Mouse (Mus musculus) cerebellum, adult 2 months (tissue): Measurements from ENCODE around the gene Mark1. TPM values are rescaled to one million over a fixed set of nuclear protein-coding genes. Genes with fewer than 3 reads are reported as not detected.

Experiments used
- DNase-seq, 2 experiments: peaks; one replicate each; pipeline ENCODE4 v3.0.0; 2021
- H3K27ac ChIP-seq: fragments of 200-500 bp; 2 replicates; pipeline ENCODE4 v1.5.1; 2012; ENCODE audit warnings: low read length, control low read depth, inconsistent platforms; ENCODE audit not compliant: insufficient read depth
- H3K27me3 ChIP-seq: fragments of 200-500 bp; 2 replicates; pipeline ENCODE4 v1.6.1; 2012; ENCODE audit warnings: inconsistent platforms, mild to moderate bottlenecking, low read length, moderate library complexity; ENCODE audit not compliant: control insufficient read depth, insufficient read depth
- H3K4me1 ChIP-seq: fragments of 200-500 bp; 2 replicates; pipeline ENCODE4 v1.6.1; 2011; ENCODE audit warnings: low read length; ENCODE audit not compliant: control insufficient read depth, insufficient read depth
- H3K4me3 ChIP-seq: fragments of 200-500 bp; replicated peaks from 2 replicates; pipeline ENCODE3; 2011; ENCODE audit warnings: mild to moderate bottlenecking, low read depth, low read length, control low read depth; ENCODE audit not compliant: insufficient read depth
- CTCF ChIP-seq: fragments of 200-500 bp; IDR thresholded peaks from 2 replicates; pipeline ENCODE4 v1.5.1; 2011; ENCODE audit warnings: low read depth, mild to moderate bottlenecking, control low read depth, low read length, moderate library complexity, borderline replicate concordance; ENCODE audit not compliant: insufficient read depth
- POLR2A ChIP-seq: fragments of 200-500 bp; IDR thresholded peaks from 2 replicates; pipeline ENCODE4 v1.6.1; 2011; ENCODE audit warnings: low read length, control low read depth, borderline replicate concordance; ENCODE audit not compliant: insufficient read depth
- WGBS: fragments of 180-500 bp; shearing (Covaris S2); methylation state at CpG from one replicate; pipeline ENCODE4 v1.1.7; 2018; 5-methylcytosine and 5-hydroxymethylcytosine counted together
- polyA plus RNA-seq: library from polyadenylated mRNA; depleted of rRNA; stranded (reverse); fragments of >200 nt; gene quantifications from 2 replicates; pipeline ENCODE4 v1.2.3, GENCODE M21; 2012; rRNA removed

The Mark1 gene
- polyA plus RNA-seq, 1 experiment, result 32.2 TPM

DNA sequence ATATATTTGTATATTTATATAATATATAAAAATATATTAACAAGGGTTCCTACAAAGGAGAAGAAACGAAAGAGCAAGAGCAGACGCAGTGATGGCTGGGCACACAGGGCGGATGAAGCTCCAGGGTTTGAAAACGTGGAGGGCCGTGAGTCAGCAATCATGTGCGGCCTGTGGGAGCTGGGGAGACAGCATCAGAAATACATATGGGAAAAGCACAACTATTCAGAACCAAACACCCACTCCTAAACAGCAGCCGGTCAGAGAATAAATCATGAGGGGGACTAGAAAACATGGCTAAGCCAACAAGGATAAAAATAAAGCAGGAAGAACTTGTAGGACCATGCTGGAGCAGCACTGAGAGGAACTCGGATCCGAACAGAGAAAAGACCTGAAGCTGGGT, 142.2 kb downstream of the Mark1 start:
- 91% methylated on average over 9 of the region's 9 CpGs for WGBS
- H3K4me1 ChIP-seq, result no peaks in the 10 kb centered on the region
- H3K27ac ChIP-seq, result no peak overlapping the region

GRCm38 (mm10) chr1:184853922-184854321, 145.4 kb downstream of the Mark1 start:
- no peak overlapping the region for H3K4me3 ChIP-seq
- DNase-seq, result no peak
- H3K27ac ChIP-seq, result no peak overlapping the region
- H3K4me1 ChIP-seq, result 0 out of 2 replicates have a peak, but pooled peaks cover 3% of the 10 kb centered on the region
- 68% methylated on average over 3 of the region's 3 CpGs for WGBS
- no peaks in the 10 kb centered on the region for H3K27me3 ChIP-seq
- no peak for TF ChIP-seq POLR2A
- TF ChIP-seq CTCF, result no peak

More for the DNA sequence above, 142.2 kb downstream of the Mark1 start:
- H3K27me3 ChIP-seq, result no peaks in the 10 kb centered on the region
- no peak overlapping the region for H3K4me3 ChIP-seq
- no peak for DNase-seq
- TF ChIP-seq CTCF, result no peak

- peak; percentile 36; the same call in 1 of the 2 replicates for TF ChIP-seq CTCF
- TF ChIP-seq POLR2A, result no peak
- Histone ChIP-seq H3K27ac (no peak overlapping the region), H3K4me3 (no peak overlapping the region), H3K27me3 (no peaks in the 10 kb centered on the region), H3K4me1 (0 out of 2 replicates have a peak, but pooled peaks cover 3% of the 10 kb centered on the region)
- DNase-seq, result peak; percentile 51 to 59
- WGBS, result 25% methylated on average over 5 of the region's 5 CpGs
These were observed 146.0 kb downstream of the Mark1 start for GRCm38 (mm10) chr1:184853339-184853738.

DNA sequence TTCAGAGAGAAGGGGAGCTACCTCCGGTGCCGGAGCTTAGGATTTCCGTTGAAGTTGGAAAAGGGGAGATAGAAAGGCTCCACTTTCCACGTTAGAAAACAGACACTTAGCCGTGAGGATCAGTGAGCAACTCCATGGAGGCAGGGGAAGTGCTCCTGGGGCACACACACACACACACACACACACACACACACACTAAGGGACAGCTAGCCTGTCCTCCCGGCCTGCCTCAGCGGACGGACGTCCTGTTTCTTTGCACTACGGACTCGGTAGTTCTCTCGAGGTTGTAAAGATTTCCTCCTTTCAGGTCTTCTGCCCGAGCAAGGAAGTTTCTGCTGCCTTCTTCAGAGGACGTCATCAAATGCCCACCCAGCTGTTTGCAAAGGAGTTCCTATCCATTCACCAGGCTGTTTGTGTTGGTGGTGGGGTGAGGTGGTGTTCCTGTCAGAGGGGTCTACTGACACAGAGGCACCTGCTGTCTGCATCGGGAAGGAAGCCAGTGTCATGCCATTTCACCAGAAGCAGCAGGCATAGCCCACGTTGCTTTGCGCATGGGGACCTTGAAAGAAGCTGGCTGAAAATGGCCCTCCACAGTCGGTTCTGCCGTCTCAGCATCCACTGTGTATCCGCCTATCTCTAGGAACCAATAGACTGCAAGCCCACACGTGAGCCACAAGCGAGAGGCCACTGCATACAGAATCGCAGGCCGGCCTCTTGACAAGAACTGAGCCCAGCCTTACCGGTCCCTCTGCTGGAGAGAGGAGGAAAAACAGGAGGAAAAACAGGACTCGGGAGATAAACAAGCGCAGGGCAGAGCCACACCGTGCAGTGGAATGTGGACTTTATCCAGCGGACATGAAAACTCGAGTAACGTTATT, 147.4 kb downstream of the Mark1 start:
- no peak for TF ChIP-seq POLR2A
- peak; percentile 66; the same call in 1 of the 2 replicates for TF ChIP-seq CTCF
- WGBS, result 25% methylated on average over 31 of the region's 31 CpGs
- H3K27me3 ChIP-seq, result no peaks in the 10 kb centered on the region

GRCm38 (mm10) chr1:184851166-184851565, 148.2 kb downstream of the Mark1 start:
- Histone ChIP-seq H3K27me3 (no peaks in the 10 kb centered on the region), H3K27ac (no peak overlapping the region), H3K4me1 (0 out of 2 replicates have a peak, but pooled peaks cover 3% of the 10 kb centered on the region), H3K4me3 (no peak overlapping the region)
- no peak for TF ChIP-seq POLR2A
- no peak for TF ChIP-seq CTCF
- 79% methylated on average over 7 of the region's 7 CpGs for WGBS
- no peak for DNase-seq

More for the DNA sequence above, 147.4 kb downstream of the Mark1 start:
- Histone ChIP-seq H3K4me1 (0 out of 2 replicates have a peak, but pooled peaks cover 3% of the 10 kb centered on the region), H3K4me3 (peak overlapping the region; percentile 4), H3K27ac (no peak overlapping the region)
- DNase-seq, result peak; percentile 66 to 79

DNA sequence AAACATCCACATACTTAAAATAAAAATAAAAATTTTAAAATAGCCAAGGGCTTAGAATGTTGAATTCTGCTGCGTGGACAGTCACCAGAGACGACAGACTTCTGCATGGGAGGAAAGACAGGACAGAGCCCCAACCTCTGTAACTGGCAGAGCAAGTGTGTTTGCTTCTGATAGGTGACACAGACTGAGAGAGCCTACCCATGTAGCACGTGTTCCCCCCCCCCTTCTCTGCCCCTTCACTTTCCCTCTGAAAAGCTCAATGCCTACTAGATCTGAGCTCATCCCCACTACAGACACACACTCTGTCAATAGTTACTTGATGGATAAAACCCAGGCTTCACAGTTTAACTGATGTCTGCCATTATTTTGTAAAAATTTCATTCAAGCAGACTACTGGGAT, 152.4 kb downstream of the Mark1 start:
- Histone ChIP-seq H3K4me1 (0 out of 2 replicates have a peak, but pooled peaks cover under 1% of the 10 kb centered on the region), H3K27ac (no peak overlapping the region), H3K27me3 (no peaks in the 10 kb centered on the region), H3K4me3 (no peak overlapping the region)
- DNase-seq, result no peak
- TF ChIP-seq POLR2A (no peak), CTCF (no peak)
- 62% methylated on average over 3 of the region's 3 CpGs for WGBS

Other genes starting within 250 kb of the Mark1 start
- gene Marc1, start 188.3 kb downstream of the Mark1 start, polyA plus RNA-seq, result 0.16 TPM in 1 of 2 replicates, not detected in the other
- 64.9 and 76.3 TPM in 2 replicates for gene Marc2, start 153.1 kb downstream of the Mark1 start, polyA plus RNA-seq
- gene C130074G19Rik, start 116.4 kb downstream of the Mark1 start, polyA plus RNA-seq, result 6.0 and 7.4 TPM in 2 replicates
- gene Rab3gap2, start 204.5 kb upstream of the Mark1 start, polyA plus RNA-seq, result 44.9 and 46.3 TPM in 2 replicates